Mouse (Mus musculus) right cerebral cortex, postnatal 36 days (tissue): ENCODE measurements around the gene Patz1.

Experiments used
- DNase-seq, 2 experiments: peaks; one replicate each; pipeline ENCODE4 v3.0.0; 2022; ENCODE audit warnings: low spot score in 2 of 2, mixed read lengths in 1 of 2

Patz1 gene

DNA sequence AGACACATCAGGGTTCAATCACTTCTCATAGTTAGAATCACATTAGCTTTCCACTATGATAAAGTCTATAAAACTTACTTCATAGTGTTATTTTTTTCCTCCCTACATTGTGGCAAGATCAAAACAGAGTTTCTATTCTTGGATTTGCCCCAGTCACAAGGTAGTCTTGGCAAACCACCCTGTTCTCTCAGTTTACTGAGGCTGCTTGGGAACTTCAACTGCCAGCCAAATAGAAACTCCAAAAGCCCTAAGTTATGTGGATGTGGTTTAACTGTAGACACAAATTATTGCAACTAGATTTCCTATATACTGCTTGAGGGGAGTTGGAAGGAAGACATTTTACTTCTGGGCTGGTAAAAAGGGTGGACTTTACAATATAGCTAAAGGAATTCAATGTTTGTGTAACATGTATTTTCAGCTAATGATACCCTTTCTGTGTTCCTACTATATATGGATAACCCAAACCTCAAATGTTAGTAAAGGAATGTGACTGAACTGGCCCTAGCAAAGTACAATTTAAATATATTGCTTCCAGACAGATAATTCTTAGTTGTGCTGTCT is 41.3 kb downstream of the Patz1 start, which contains the start of gene Pik3ip1:
Gene Pik3ip1 (plus strand): TSS at position 511 of the 561 bp plus-strand sequence.
- no peak for DNase-seq

DNA sequence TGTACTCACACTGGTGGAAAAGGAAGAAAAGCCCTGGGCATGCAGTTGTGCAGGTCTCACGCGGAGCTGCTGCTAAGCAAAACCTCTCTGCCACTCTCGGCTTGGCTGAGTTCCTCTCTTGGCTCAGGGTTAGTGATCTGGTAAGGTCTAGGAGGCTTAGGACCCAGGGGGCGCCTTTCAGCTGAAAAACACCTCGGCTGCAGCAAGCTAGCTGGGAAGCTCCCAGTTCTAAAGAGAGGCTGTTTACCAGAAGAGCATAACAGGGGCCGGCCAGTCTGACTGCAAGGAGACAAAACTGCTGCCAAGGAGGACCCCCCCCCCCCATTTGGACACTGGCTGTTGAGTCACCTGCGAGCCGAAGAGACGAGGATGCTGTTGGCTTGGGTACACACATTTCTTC is 41.9 kb downstream of the Patz1 start:
- peak; percentile 83 to 85 for DNase-seq

DNA sequence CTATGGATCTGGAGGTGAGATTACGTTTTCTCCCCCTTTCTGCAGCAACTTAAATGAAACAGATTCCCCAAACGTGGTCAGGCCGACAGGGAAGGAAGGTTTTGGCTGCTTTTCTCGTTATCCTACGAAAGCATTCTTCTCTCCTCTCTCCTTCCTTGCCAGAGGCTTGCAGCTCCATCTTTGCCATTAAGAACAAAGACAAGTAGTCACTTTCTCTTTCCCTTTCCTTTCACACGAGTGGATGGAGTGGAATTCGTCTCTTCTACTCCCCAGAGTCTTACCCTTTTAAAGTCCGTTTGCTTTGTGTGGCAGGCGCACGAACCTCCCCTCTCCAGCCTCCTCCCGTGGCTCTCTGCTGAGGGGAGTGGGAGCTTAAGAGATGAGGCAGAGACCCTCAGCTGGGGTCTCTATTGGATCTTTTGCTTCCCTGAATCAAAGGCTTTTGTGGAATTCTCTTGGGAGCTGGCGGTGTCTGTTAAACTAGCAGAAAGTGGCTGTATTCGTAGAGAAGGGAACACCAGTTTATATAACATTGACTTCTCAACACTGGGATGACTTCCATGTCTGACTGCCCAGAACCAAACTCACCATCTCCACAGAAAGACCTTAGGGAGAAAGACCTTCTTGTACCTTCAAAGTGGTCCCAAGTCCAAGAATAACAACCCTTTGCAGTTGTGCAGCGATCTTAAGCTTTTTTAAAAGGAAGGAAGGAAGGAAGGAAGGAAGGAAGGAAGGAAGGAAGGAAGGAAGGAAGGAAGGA is 42.5 kb downstream of the Patz1 start:
- no peak for DNase-seq

DNA sequence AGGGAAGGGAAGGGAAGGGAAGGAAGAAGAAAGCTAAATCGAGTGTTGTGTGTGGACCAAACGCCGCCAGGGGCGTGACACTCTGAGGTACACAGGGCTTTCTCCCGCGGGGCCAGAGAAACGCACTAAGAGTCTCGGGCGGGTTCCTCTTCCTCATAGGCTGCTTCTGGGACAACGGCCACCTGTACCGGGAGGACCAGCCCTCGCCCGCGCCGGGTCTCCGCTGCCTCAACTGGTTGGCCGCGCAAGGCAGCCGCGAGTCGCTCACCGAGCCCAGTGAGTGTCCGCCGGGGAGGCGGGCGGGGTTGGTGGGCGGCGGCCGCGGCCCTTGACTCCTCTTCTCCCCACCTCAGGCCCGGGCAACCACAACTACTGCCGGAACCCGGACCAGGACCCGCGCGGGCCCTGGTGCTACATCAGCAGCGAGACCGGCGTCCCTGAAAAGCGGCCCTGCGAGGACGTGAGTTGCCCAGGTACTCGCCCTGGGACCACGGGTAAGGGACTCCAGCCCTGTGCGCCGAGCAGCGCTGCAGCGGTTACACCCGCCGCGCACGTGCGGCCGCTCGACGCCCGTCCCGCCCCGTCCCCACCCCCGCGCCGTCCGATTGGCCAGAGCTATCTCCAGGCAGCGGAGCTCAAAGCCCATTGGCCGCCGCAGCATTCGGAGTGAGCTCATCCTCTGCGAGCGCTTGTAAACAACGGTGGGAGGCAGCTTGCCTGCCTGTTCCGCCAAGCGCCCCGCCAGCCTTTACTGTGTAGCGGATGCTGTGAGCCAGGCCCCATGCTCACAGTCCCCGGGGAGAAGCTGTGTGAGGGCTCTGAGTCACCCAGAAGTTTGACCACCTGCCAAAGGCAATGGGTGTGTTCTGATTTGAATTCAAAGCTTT is 43.3 kb downstream of the Patz1 start:
- peak; percentile 93 to 95 for DNase-seq

DNA sequence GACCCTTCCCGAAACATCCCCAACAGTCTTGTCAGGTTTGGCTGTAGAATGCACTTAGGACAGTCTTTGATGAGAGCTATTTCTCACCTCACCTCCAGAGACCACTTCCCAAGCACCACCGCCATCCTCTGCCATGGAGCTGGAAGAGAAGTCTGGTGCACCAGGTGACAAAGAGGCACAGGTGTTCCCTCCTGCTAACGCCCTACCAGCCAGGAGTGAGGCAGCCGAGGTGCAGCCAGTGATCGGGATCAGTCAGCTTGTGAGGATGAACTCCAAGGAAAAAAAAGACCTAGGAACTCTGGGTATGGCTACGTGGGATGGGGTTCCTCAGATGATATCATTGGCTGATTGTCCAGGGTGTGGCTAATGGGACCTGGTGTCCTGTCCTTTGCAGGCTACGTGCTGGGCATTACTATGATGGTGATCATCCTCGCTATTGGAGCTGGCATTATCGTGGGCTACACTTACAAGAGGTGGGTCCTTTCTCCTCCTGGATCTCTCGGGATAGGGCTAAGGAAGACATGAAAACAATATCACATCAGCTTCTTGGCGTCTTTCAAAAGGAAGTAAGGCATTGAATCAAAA is 44.5 kb downstream of the Patz1 start:
- no peak for DNase-seq

DNA sequence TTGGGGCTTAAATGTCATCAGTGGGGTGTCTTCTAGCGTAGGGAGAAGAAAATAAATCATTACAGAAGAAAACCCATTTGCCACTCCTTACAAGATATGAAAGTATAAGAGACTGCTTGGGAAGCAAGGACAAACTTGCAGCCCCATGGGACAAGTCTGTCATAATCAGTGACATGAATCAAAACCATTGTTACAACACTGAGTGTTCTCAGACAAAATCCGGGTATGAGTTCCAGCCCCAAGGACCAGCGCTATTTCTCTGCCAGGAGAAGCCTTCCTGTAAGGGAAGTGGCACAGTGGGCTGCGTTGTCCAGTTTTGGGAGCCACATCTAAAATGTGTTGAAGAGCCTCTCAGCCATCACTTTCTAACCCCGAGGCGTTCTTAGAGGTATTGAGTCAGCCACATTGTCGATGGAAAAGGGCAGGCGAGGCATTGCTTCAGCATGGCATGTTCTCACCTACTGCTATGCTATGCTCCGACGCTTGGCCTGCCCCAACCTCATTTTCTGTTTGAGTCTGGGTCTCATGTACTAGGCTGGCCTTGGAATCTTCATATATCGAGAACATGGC is 45.6 kb downstream of the Patz1 start:
- no peak for DNase-seq

DNA sequence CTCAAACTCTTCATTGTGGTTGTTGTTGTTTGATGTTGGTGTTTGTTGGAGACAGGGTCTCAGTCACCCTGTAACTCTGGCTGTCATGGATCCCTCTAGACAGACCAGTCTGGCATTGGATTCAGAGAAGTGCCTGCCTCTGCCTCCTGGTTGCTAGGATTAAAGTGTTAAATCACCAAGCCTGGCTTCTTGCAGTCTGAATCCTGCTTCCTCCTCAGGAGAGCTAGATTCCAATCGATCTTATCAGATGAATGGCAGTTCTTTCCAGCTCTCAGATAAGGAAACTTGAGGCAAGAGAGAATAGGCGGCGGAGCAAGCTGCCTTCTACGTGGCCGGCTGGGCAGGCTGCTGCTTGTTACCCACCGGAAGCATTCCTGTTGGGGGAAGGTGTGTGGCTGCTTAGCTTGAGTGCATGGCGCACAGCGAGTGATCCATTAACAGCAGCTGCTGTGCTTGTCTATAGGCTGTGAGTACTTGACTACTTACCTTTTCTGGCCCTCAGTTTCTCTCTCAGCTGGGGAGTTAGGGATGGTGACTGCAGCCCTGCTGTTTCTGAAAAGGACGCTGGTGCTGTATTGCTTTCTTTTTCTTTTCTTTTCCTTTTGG is 46.1 kb downstream of the Patz1 start:
- DNase-seq: no peak

DNA sequence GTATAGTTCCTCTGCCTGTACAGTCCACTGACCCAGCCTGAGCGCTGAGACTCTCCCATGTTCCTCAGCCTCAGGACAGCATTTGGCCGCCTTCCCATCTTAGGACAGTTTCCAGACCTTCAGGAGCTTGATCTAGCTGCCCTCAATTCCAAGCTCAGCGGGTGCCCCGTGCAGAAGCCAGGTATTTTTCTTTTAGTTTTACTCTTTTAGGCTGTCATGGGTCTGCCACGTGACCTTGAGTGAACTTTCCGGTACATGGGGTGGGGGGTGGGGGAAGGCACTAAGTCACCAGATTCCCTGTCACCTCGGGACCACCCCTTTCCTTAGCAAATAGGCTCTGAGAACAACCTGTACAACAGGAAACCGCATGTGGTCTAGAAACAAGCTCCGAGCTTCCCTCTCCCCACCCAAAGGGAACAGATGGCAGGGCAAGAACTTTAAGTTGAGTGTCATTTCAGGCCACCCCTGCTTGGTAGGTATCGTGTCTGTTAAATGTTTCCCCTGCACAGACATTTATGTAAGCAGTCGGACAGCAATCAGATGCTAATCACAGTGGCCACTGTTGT is 47.1 kb downstream of the Patz1 start:
- DNase-seq: no peak

DNA sequence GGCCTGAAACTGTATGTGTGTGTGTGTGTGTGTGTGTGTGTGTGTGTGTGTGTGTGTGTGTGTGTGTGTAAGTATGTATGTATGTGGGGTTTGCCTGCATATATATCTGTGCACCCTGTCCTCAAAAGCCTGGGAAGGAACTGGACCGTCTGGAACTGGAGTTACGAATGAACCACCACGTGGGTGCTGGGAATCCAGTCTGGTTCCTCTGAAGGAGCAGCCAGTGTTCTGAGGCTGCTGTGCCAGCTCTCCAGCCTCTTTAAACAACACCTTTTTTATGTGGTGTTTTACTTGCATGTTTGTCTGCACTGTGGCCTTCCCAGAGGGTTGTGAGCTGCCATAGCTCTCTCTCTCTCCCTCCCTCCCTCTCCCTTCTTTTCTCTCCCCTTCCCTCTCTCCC is 47.9 kb downstream of the Patz1 start:
- no peak for DNase-seq

DNA sequence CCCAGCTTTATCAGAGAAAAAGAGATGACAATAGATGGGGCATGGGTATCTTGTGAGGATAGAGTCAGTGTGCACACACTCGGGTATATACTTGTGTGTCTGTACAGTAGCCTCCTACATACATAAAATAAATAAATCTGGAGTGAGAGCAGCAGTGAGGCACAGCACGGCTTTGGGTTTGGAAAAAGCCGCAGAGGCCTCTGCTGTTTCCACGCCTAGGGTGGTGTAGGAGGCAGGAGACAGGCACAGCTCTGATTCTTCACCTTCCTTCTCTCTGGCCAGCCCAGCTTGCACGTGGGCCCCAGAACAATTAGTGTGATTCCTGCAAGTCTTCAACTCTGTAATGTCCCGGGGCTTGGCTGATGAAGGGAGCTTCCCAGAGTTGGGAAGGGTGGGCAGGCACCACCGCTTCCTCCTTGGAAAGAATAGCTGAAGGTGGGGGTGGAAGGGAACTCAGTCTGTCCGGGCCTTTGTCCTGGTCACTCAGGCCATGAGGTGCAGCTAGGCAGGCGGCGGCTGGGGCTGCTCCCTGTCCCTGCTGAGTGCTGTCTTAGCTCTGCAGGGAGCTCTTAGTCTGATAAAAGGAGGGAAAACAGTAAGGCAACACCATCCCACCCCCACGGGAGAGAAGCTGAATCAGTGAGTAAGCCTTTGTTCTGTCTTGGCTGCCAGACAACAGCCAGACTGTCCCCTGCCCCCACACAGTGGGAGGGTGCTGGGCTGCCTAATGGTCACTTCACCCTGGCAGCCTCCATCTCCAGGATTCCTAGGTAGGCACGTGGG is 48.7 kb downstream of the Patz1 start:
- DNase-seq: peak; percentile 82

DNA sequence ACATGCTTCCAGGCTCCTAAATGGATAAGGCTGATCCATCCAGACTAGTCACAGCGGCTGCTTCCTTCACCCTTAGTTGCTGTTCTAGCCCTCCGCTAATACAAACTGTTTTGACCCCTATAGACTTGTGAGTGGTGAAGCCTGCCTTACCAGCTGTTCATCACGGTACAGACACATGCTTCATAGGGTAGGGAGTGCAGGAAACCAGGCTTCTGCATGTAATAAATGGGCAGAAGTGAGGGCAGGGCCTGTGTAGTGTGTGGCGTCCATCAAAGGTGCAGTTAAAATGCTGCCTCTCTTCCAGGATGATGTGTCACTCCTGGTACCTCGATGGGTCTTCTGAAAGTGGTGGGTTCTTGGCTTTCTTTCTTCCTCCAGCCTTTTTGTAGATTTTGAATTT is 49.3 kb downstream of the Patz1 start:
- no peak for DNase-seq

DNA sequence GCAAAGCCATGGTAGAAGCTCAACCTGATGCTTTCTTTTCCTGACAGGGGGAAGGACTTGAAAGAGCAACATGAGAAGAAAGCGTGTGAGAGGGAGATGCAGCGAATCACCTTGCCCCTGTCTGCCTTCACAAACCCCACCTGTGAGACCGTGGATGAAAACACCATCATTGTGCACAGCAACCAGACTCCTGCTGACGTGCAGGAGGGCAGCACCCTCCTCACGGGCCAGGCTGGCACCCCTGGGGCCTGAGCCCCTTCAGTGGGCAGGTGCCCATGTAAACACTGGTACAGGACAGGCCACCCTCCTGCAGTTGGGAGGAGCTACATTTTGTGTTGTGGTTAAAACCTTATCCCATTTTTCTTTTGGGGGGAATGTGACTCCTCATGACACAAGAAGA is 52.8 kb downstream of the Patz1 start:
- DNase-seq: no peak

DNA sequence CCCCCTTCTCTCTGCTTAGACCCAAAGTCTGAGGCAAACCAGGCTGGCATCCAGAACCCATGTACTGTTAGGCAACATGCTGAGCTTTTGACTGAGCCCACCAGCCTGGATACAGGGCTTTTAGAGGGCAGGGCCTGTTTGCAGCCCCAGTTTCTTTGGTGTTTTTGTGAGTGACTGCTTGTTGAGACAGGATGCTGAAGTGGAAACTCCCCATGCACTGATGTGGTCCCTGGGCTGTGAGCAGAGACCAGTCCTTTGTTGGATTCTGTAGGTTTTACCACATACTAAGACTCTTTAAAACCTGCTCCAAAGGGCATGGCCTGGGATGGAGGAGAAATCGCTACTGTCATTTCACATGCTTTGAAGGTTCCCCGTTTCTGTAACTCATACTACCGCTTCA is 56.2 kb downstream of the Patz1 start:
- DNase-seq: no peak

DNA sequence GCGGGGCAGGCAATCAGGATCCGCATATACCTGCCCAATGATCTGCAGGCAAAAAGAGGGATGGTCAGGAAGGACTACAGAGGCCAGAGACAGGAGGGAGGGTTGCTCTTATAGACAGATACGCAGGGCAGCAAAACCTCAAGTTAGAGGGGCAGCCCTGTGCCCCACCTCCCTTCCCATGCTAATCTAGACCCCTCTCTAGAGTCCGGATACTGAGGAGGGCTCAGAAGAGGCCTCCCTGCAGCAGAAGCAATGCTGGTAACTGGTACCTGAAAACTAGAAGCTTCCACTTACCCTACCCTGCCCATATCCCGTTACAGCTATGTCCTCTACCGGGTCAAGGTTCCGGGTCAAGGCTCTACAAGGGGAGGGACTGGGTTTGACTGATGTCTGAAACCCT is 57.7 kb downstream of the Patz1 start:
- DNase-seq: no peak

DNA sequence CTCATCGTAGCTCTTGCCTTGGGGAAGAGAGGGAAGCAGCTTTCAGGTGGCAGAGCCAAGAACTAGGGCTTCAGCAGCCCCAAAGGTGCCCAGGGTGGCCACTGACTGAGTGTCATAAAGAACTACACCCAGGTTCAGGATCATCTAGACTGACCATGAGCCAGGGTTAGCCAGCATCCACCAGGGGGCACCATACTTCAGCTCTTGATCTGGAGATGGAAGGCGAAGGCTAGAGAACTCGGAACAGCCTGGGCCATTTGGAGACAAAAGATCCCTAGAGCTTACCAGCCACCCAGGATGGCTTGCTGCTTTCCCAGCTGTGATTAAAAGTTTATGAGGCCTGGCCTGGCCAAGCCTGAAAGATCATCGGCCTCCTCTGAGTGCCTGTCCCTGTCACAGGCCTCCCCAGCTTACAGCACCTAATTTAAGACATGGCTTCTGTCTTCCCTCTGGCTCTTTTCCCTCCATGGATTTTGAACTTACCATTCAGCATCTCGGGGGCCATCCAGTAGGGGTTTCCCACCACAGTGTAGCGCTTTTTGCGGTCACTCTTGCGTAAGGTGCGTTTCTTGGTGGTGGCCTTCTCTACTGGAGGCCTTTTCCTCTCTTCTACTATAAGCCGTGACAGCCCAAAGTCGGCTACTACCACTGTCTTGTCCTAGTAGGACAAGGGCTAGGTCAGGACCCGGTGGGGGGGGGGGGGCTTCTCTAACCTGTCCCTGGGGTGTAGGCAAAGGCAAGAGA is 58.6 kb downstream of the Patz1 start:
- DNase-seq: peak; percentile 64 to 65

DNA sequence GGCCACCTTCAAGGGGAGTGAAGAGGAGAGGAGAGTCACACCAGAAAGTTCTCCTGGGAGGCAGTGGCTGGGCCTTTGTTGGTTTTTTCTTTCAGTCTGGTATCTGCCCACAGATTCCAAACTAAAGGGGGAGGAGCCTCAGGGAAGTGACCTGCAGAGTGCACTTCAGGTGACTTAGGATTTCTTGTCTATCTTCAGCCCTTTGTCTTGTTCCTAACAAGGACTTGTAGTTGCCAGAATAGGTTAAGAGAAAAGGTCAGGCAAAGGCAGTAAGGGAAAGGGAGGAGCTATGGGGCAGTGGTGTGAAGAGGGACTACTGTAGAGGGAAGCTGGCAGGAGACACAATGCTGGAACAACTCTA is 59.1 kb downstream of the Patz1 start:
- DNase-seq: no peak

DNA sequence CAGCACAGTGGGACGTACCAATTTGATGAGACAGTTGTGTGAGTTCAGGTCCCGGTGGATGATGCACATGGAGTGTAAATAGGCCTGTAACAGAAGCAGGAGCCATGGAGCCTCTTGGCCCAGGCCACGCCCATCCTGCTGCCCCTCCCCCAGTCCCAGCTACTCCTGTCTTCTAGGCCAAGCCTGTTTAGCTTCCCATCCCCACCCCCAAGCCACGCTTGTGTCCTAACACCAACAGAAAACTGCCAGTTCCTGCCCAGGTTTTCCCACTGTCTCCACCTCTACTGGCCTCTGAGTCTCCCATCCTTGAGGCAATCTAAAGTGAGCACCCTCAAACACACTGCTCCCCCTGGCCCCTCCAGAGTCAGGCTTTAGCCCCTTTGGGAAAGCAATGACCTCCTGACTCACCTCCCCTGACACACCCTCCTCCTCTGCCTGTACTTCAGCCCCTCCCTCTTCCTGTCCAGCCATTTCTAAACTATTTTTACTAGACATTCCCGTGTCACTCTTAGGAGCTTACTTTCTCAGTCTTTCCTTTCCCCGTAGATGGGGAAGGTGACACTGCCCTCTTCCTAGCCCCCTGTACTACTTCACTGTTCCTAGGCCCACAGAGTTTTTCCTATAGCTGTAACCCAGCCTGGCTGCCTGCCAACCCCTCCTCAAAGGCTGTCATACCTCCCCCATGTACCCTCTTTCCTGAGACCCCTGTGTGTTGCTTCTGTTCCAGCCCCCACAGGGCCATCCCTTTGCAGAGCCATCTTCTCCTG is 60.1 kb downstream of the Patz1 start:
- DNase-seq: no peak

DNA sequence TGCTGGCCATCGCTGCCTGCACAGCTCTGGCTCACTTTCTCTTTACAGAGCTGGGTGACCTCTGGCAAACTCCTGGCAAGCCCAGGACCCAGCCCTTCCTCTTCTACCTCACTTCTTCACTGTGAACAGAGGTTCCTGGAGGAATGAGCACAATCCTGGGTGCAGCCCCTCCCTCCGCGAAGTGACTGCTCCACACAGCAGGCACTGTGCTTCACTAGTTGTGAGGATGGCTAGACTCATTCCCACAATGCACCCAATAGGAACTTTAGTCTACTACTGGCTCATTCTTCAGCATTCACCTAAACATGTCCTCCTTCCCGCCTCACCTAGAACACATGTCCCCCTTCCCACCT is 60.6 kb downstream of the Patz1 start:
- DNase-seq: no peak

DNA sequence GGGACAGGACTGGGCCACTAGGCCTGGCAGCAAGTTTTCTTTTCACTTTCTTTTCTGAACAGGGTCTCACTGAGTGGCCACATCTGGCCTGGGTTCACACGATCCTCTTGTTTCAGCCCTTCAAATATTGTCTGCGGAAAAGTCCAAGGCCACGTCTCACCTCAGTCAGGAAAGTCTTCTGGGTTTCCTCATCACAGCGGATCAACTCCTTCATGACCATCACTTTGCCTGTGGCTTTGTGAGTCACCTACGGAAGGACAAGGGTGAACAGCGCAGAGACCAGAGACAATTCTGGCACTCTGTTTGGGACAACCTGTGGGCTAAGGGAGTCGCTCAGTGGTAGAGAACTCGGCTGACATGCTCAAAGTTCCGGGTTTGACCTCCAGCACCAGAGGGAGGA is 63.5 kb downstream of the Patz1 start:
- DNase-seq: no peak
